Mouse (Mus musculus) gastrocnemius, postnatal 4 days (tissue): ENCODE data around the gene Ccer2. TPM values are rescaled to one million over a fixed set of nuclear protein-coding genes. Genes with fewer than 3 reads are reported as not detected.
A peak's percentile ranks its signal among the peaks of the same experiment; 100 is the strongest.

Experiments used
- DNase-seq, 2 experiments: peaks; one replicate each; pipeline ENCODE4 v3.0.0; 2021 to 2022; ENCODE audit warnings: low spot score in 2 of 2, mixed read lengths in 2 of 2
- total RNA-seq, 2 experiments: library from RNA; stranded (reverse); gene quantifications; 2 replicates each; pipeline ENCODE4 v1.2.3; 2021

Ccer2 gene
- total RNA-seq, 2 experiments from 2014 or later: not detected

- DNase-seq: no peak
These were observed 6.0 kb upstream of the Ccer2 start for GRCm38 (mm10) chr7:28749935-28750334.

- no peak for DNase-seq
These were observed 2.6 kb downstream of the Ccer2 start for GRCm38 (mm10) chr7:28758623-28759022.

- DNase-seq: no peak
These were observed 5.9 kb downstream of the Ccer2 start for GRCm38 (mm10) chr7:28761907-28762306.

GRCm38 (mm10) chr7:28765211-28765610, 9.2 kb downstream of the Ccer2 start:
- DNase-seq: no peak

- peak; percentile 89 to 94 for DNase-seq
These were observed 10.4 kb downstream of the Ccer2 start, which contains the start of gene Sirt2 for GRCm38 (mm10) chr7:28766173-28766879. Gene Sirt2 (plus strand): TSS chr7:28766735.

- DNase-seq: no peak
These were observed 10.9 kb downstream of the Ccer2 start for GRCm38 (mm10) chr7:28766910-28767309.

GRCm38 (mm10) chr7:28767462-28767965, 11.5 kb downstream of the Ccer2 start, which contains the start of gene Nfkbib:
Gene Nfkbib (minus strand): TSS chr7:28767512.
- DNase-seq: no peak

GRCm38 (mm10) chr7:28769414-28769958, 13.5 kb downstream of the Ccer2 start:
- no peak for DNase-seq

GRCm38 (mm10) chr7:28770309-28770708, 14.3 kb downstream of the Ccer2 start:
- DNase-seq: no peak

GRCm38 (mm10) chr7:28771867-28772266, 15.9 kb downstream of the Ccer2 start:
- DNase-seq: peak in 1 of 2 experiments; percentile 42

- no peak for DNase-seq
These were observed 17.2 kb downstream of the Ccer2 start for GRCm38 (mm10) chr7:28773163-28773562.

GRCm38 (mm10) chr7:28774164-28774563, 18.2 kb downstream of the Ccer2 start:
- no peak for DNase-seq

- DNase-seq: no peak
These were observed 19.2 kb downstream of the Ccer2 start for GRCm38 (mm10) chr7:28775129-28775528.

- no peak for DNase-seq
These were observed 22.9 kb downstream of the Ccer2 start for GRCm38 (mm10) chr7:28778825-28779224.

- peak; percentile 85 to 92 for DNase-seq
These were observed 24.2 kb downstream of the Ccer2 start for GRCm38 (mm10) chr7:28780067-28780658.

- DNase-seq: no peak
These were observed 24.9 kb downstream of the Ccer2 start for GRCm38 (mm10) chr7:28780857-28781256.

GRCm38 (mm10) chr7:28781261-28781663, 25.3 kb downstream of the Ccer2 start:
- DNase-seq: no peak

- DNase-seq: no peak
These were observed 29.2 kb downstream of the Ccer2 start for GRCm38 (mm10) chr7:28785161-28785560.

GRCm38 (mm10) chr7:28787884-28788283, 31.9 kb downstream of the Ccer2 start:
- DNase-seq: no peak

- no peak for DNase-seq
These were observed 32.6 kb downstream of the Ccer2 start, which contains the start of gene Rinl for GRCm38 (mm10) chr7:28788307-28789195. Gene Rinl (plus strand): TSS chr7:28788969.

GRCm38 (mm10) chr7:28789235-28789634, 33.3 kb downstream of the Ccer2 start:
- no peak for DNase-seq
